Mouse (Mus musculus) kidney, embryonic 14.5 days (tissue): ENCODE data around the gene Krt33b. TPM values are rescaled to one million over a fixed set of nuclear protein-coding genes. Genes with fewer than 3 reads are reported as not detected.

Experiments
- ATAC-seq: fragments of 200-750 bp; cut with Nextera tagmentation; 2 replicates; pipeline ENCODE4 v1.8.0; 2017; ENCODE audit warnings: moderate number of reproducible peaks, mild to moderate bottlenecking, moderate TSS enrichment, moderate library complexity; ENCODE audit not compliant: low FRiP score, low TSS enrichment
- H3K27ac ChIP-seq: fragments of 300-500 bp; sonication (generic); 2 replicates; pipeline ENCODE4 v1.5.1; 2014; ENCODE audit warnings: low read depth, mild to moderate bottlenecking, low read length, moderate library complexity, mixed read lengths
- H3K27me3 ChIP-seq: fragments of 300-500 bp; sonication (generic); 2 replicates; pipeline ENCODE4 v1.6.1; 2014; ENCODE audit warnings: mild to moderate bottlenecking, low read length; ENCODE audit not compliant: control insufficient read depth, insufficient read depth
- H3K36me3 ChIP-seq: fragments of 300-500 bp; sonication (generic); 2 replicates; pipeline ENCODE4 v1.6.1; 2014; ENCODE audit warnings: low read length, mixed read lengths; ENCODE audit not compliant: control insufficient read depth, insufficient read depth
- H3K4me1 ChIP-seq: fragments of 300-500 bp; sonication (generic); 2 replicates; pipeline ENCODE4 v1.6.1; 2014; ENCODE audit warnings: low read length, mixed read lengths; ENCODE audit not compliant: control insufficient read depth, insufficient read depth
- H3K4me2 ChIP-seq: fragments of 300-500 bp; sonication (generic); replicated peaks from 2 replicates; pipeline ENCODE4 v1.6.1; 2014; ENCODE audit warnings: low read depth, mild to moderate bottlenecking, low read length
- H3K4me3 ChIP-seq: fragments of 300-500 bp; sonication (generic); 2 replicates; pipeline ENCODE4 v1.5.1; 2014; ENCODE audit warnings: mild to moderate bottlenecking, low read length
- H3K9ac ChIP-seq: fragments of 300-500 bp; sonication (generic); 2 replicates; pipeline ENCODE4 v1.6.1; 2014; ENCODE audit warnings: low read depth, mild to moderate bottlenecking, low read length, moderate library complexity
- H3K9me3 ChIP-seq: fragments of 300-500 bp; sonication (generic); 2 replicates; pipeline ENCODE4 v1.6.1; 2016; ENCODE audit warnings: low read length; ENCODE audit not compliant: control insufficient read depth
- WGBS: fragments of 180-500 bp; shearing (Covaris S2); extraction: QIAGEN DNeasy Blood & Tissue Kit; methylation state at CpG from one replicate; pipeline ENCODE4 v1.1.7; 2014; 5-methylcytosine and 5-hydroxymethylcytosine counted together
- polyA plus RNA-seq: library from polyadenylated mRNA; unstranded; fragments of >200 nt; fragmentation: Nextera tagmentation; extraction: Ambion mirVana; gene quantifications from 2 replicates; pipeline ENCODE4 v1.2.1, GENCODE M21; 2014

The Krt33b gene
- not detected in 2 replicates for polyA plus RNA-seq

DNA sequence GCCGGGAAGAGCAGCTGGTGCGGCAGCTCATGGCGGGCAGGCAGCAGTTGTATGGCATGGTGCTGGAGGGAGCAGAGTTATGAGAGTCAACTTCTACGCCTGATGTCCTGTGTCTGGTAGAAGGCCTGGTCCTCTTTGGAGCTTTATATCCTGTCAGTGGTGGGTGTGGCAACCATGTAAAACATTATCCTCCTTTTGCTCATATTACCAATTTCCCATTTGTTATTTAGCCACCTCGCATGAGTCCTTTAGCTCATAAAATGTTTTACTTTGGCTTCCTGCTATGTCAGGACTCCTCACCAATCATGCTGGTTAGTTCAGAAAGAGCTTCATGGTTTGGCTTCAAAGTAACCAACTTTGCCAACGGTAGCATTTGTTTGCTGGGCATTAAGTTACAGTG, at the start of gene Krt33b:
Gene Krt33b, minus strand, starts transcription at position 101 of the 400 bp plus-strand sequence.
- Histone ChIP-seq H3K27me3 (no peaks in the 10 kb centered on the region), H3K4me3 (no peak within 1 kb of the TSS)
- 87% methylated on average over 6 of the region's 6 CpGs for WGBS

GRCm38 (mm10) chr11:100073873-100074272, 44.2 kb upstream of the Krt33b start:
- Histone ChIP-seq H3K4me2 (no peak overlapping the region), H3K9ac (no peak overlapping the region), H3K4me1 (no peaks in the 10 kb centered on the region), H3K36me3 (no peaks in the 10 kb centered on the region), H3K27me3 (no peaks in the 10 kb centered on the region), H3K4me3 (no peak overlapping the region), H3K27ac (no peak overlapping the region), H3K9me3 (no peaks in the 10 kb centered on the region)
- WGBS = 84% methylated on average over 1 of the region's 1 CpGs
- no peak for ATAC-seq

More for the DNA sequence above, at the start of gene Krt33b:
- ATAC-seq = no peak
- no peaks in the 10 kb centered on the region for H3K36me3 ChIP-seq
- no peak within 1 kb of the TSS for H3K4me2 ChIP-seq
- H3K4me1 ChIP-seq = no peaks in the 10 kb centered on the region
- H3K9ac ChIP-seq = no peak within 1 kb of the TSS
- H3K27ac ChIP-seq = no peak within 1 kb of the TSS
- no peaks in the 10 kb centered on the region for H3K9me3 ChIP-seq

DNA sequence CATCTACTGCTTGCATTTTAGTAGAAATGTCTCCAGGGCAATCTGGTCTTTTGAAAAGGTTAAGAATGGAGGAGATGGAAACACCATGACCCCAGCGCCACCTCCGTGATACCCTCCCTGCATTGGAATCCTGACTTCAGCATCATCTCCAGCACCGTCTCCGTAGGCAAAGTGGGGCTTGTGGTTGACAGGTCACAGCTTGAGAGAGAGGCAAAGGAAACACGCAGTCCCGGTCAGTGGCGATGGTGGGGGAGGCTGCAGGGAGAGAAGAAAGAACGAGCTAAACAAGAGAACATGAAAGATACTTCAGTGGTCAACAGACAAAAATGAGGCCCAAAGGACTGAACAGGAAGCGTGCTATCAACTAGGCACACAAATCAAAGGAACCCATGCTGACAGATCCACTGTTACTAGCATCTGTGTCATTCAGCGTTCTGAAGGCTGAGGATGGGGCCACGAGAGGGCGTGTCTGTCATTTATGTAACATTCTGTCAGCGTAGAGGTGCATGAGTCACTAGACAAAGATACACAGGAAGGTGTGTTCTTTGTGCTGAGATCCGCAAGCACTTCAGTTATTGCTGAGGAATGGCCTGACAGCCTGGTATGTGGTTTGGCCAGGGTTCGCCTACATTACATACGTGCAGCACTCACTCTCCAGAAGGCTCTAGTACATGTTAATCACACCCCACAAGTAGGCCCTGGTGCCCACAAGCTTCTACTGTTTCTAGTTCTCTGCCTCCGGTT, 37.8 kb upstream of the Krt33b start:
- no peaks in the 10 kb centered on the region for H3K36me3 ChIP-seq
- no peaks in the 10 kb centered on the region for H3K9me3 ChIP-seq
- no peak overlapping the region for H3K9ac ChIP-seq
- H3K4me2 ChIP-seq = no peak overlapping the region
- H3K4me1 ChIP-seq = 0 out of 2 replicates have a peak, but pooled peaks cover 2% of the 10 kb centered on the region
- no peak overlapping the region for H3K27ac ChIP-seq
- no peak overlapping the region for H3K4me3 ChIP-seq
- no peaks in the 10 kb centered on the region for H3K27me3 ChIP-seq
- no peak for ATAC-seq
- 68% methylated on average over 17 of the region's 17 CpGs for WGBS

DNA sequence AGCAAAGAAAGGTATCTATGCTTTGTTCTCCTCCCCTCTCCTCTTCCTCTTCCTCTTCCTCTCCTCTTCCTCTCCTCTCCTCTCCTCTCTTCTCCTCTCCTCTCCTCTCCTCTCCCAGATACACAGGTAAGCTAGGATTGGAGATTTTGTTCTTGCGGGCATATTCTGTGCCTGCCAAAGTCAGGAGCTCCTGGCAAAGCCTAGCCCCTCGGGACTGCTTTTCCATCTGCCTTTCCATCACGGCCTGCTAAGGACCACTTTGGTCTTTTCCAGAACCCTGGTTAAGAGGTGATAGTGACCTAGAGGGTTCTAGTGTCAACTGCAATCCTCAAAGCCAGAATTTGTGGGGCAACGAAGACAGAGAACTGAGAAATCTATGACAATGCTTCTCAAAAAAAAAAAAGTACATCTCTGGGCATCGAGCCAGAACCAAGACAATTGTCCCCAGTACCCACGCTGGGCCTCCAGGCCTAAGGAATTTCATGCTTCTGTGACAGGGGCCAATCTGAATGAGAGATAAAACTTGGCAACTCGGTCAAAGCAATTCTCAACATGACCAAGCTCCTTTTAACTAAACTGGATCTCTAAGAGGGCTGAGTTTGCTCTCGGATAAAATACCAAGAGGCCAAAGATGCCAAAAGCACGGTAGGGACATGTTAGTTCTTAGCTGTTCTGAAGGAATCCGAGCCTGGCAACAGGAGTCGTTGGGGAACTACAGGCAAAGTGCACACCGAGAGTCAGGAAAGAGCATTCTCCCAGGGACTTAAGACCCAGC, 36.8 kb upstream of the Krt33b start:
- Histone ChIP-seq H3K4me1 (0 out of 2 replicates have a peak, but pooled peaks cover 2% of the 10 kb centered on the region), H3K9me3 (no peaks in the 10 kb centered on the region), H3K9ac (no peak overlapping the region), H3K27me3 (no peaks in the 10 kb centered on the region), H3K4me2 (no peak overlapping the region), H3K36me3 (no peaks in the 10 kb centered on the region), H3K4me3 (no peak overlapping the region), H3K27ac (no peak overlapping the region)
- 75% methylated on average over 12 of the region's 12 CpGs for WGBS
- no peak for ATAC-seq

- H3K4me1 ChIP-seq = no peaks in the 10 kb centered on the region
- no peak overlapping the region for H3K9ac ChIP-seq
- ATAC-seq = no peak
- no peak overlapping the region for H3K27ac ChIP-seq
- 55% methylated on average over 8 of the region's 8 CpGs for WGBS
- H3K27me3 ChIP-seq = no peaks in the 10 kb centered on the region
- no peaks in the 10 kb centered on the region for H3K9me3 ChIP-seq
- H3K4me3 ChIP-seq = no peak overlapping the region
- H3K36me3 ChIP-seq = no peaks in the 10 kb centered on the region
- H3K4me2 ChIP-seq = no peak overlapping the region
These were observed 29.2 kb upstream of the Krt33b start for GRCm38 (mm10) chr11:100058875-100059274.

DNA sequence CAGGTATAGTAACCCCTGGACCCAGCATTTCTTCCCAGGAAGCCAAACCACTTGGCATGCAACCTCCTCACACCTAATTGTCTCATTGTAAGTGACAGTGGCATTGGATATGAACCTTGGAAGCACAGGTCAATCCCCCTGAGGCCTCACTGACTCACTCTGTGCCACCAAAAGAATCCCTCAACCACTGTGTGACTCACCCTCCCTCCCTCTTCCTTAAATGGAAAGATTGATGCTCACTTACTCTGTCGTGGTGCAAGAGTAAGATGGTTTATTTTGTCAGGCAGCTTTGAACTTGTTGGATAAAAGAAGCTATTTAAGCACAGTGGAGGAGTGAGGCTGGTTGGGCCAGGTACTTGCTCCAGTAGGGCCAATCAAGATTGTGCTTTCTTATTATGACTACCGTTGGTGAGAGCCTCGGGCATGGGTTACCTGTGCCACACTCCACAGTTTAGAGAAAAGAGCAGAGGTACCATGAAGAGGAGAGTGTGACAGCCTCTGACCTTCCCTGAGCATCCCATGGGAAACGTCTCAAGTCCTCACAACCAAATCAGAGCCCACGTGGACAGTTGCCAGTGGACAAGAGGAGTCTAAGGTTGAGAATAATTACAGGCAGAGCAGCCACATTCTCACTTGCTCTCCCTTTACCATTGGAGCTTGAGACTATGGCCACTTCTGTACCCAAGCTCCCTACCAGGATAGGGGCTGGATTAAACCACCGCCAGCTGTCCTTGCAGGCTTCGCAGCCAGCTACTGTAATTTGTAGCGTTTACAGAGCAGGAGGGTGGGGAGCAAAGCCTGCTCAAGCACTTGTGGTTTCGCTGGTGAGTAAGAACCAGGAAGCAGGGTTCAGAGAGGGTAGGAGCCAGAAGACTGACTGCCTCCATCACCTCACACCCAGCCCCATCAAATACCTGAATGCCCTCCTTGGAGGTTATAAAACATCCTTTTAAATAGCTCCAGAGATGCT, 26.3 kb upstream of the Krt33b start:
- WGBS = 71% methylated on average over 9 of the region's 9 CpGs
- Histone ChIP-seq H3K9ac (no peak overlapping the region), H3K9me3 (no peaks in the 10 kb centered on the region), H3K36me3 (no peaks in the 10 kb centered on the region), H3K4me1 (no peaks in the 10 kb centered on the region), H3K4me3 (no peak overlapping the region), H3K27ac (no peak overlapping the region), H3K27me3 (no peaks in the 10 kb centered on the region), H3K4me2 (no peak overlapping the region)
- ATAC-seq = no peak

GRCm38 (mm10) chr11:100050451-100050850, 20.8 kb upstream of the Krt33b start, which contains the start of gene Krt31:
TSS of gene Krt31 (minus strand) at chr11:100050551.
- Histone ChIP-seq H3K27ac (no peak within 1 kb of the TSS), H3K4me3 (no peak within 1 kb of the TSS), H3K36me3 (no peaks in the 10 kb centered on the region), H3K27me3 (no peaks in the 10 kb centered on the region), H3K9me3 (no peaks in the 10 kb centered on the region), H3K4me1 (no peaks in the 10 kb centered on the region), H3K9ac (no peak within 1 kb of the TSS), H3K4me2 (no peak within 1 kb of the TSS)
- no peak for ATAC-seq
- WGBS = 81% methylated on average over 3 of the region's 3 CpGs

DNA sequence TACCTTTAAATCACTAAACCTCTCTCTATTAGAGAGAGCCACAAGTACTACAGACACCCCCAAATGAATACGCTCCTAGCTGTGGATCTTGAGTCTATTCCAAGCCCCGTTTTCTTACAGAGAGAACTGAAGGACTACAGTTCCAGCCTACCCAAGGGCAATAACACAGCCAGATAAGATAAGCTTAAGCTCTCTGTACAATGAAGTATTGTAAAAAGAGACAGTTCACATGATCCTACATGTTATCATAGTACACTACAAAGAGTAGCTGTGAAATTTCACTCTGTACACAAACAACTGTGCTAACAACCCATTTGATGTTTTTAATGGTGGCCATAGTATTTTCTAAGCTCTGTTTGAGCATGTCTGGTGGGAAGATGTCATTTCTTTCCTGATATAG, 17.5 kb upstream of the Krt33b start:
- H3K9ac ChIP-seq = no peak overlapping the region
- no peaks in the 10 kb centered on the region for H3K27me3 ChIP-seq
- no peak overlapping the region for H3K4me3 ChIP-seq
- no peaks in the 10 kb centered on the region for H3K36me3 ChIP-seq
- no peaks in the 10 kb centered on the region for H3K4me1 ChIP-seq
- no peaks in the 10 kb centered on the region for H3K9me3 ChIP-seq
- no peak overlapping the region for H3K27ac ChIP-seq
- 87% methylated on average over 2 of the region's 2 CpGs for WGBS
- ATAC-seq = no peak
- no peak overlapping the region for H3K4me2 ChIP-seq
